In the genomic region with DNA sequence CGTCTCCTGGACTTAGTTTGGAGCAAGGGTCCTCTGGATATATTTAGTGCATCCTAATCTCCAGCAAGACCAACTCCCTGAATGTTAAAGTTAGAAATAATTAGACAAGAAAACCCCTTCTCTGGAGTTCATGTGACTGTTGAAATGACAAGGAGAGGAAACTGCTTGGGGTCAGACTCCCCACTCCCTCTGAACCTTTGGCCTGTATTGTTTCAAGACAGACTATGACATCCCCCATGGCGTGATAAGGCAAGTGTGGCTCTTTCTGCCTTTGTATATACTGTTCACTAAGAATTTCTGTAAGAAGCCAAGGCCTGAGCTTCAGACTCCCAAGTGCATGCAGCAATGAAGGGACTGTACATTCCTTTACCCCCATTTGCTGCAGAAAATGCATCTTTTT, we compare ENCODE assay signal across 28 mouse cellular contexts. TPM values are rescaled to one million over a fixed set of nuclear protein-coding genes. Genes with fewer than 3 reads are reported as not detected.
DNase-seq lines count a peak whose midpoint lies in the region; ATAC-seq lines count a peak whose summit lies in the region.
"Had no signal": no experiment of that assay in that cellular context is flagged by ENCODE, and none has a peak within 500 bp of the region (broad histone marks: within the 10 kb centered on the region; RNA-seq: fewer than 3 reads in every experiment).

No protein-coding gene starts in this region.

- no peak overlapping the region; the same call in 1 of the 2 replicates for H3K9ac ChIP-seq in heart, embryonic 14.5 days (ENCODE audit: low read length)
- H3K9ac ChIP-seq in kidney, embryonic 16.5 days (replicated peaks; ENCODE audit: low read length) = no peak overlapping the region
- no peak overlapping the region for H3K9ac ChIP-seq in midbrain, embryonic 11.5 days (ENCODE audit: low read length)
- H3K9ac ChIP-seq in midbrain, embryonic 13.5 days (replicated peaks) = no peak overlapping the region
- H3K9ac ChIP-seq: embryonic facial prominence, embryonic 12.5 days; forebrain, embryonic 15.5 days; hindbrain, embryonic 12.5 days; intestine, embryonic 15.5 days; limb, embryonic 13.5 days; liver, embryonic 14.5 days; midbrain, embryonic 12.5 days; neural tube, embryonic 13.5 days; stomach, embryonic 15.5 days had no signal

- H3K36me3 ChIP-seq in heart, embryonic 14.5 days (ENCODE audit: control insufficient read depth, insufficient read depth, low read length) = no peaks in the 10 kb centered on the region
- H3K36me3 ChIP-seq in kidney, embryonic 16.5 days (ENCODE audit: insufficient read depth, low read length) = no peaks in the 10 kb centered on the region
- no peaks in the 10 kb centered on the region for H3K36me3 ChIP-seq in midbrain, embryonic 11.5 days (ENCODE audit: control insufficient read depth, insufficient read depth, low read length)
- H3K36me3 ChIP-seq in midbrain, embryonic 13.5 days = no peaks in the 10 kb centered on the region
- H3K36me3 ChIP-seq: embryonic facial prominence, embryonic 12.5 days; forebrain, embryonic 10.5 days; forebrain, embryonic 15.5 days; hindbrain, embryonic 12.5 days; intestine, embryonic 15.5 days; limb, embryonic 13.5 days; midbrain, embryonic 12.5 days; neural tube, embryonic 13.5 days; stomach, embryonic 15.5 days had no signal

- no peak for DNase-seq in heart, adult 8-10 months (ENCODE audit: low spot score)
- DNase-seq in kidney, postnatal 10 days = no peak
- peak; percentile 45 for DNase-seq in midbrain, embryonic 11.5 days (ENCODE audit: low spot score, missing footprints)
- DNase-seq: adrenal gland, postnatal 25 days; B cell, adult 2 months; cerebellum, adult 11-12 months; cerebellum, adult 9-11 months; embryo, embryonic 11 days; gastrocnemius, postnatal 25 days; kidney, adult 8-10 months; lung, postnatal 36 days; right cerebral cortex, postnatal 14 days had no signal

- H3K4me3 ChIP-seq in heart, embryonic 14.5 days (ENCODE audit: control insufficient read depth in 1 of 2, insufficient read depth in 1 of 2, low read depth in 1 of 2, low read length in 2 of 2) = no peak overlapping the region
- no peak overlapping the region for H3K4me3 ChIP-seq in kidney, embryonic 16.5 days (ENCODE audit: low read length)
- no peak overlapping the region for H3K4me3 ChIP-seq in midbrain, embryonic 11.5 days (ENCODE audit: low read depth, low read length)
- H3K4me3 ChIP-seq in midbrain, embryonic 13.5 days (replicated peaks) = no peak overlapping the region
- H3K4me3 ChIP-seq: embryonic facial prominence, embryonic 12.5 days; forebrain, embryonic 10.5 days; forebrain, embryonic 15.5 days; hindbrain, embryonic 12.5 days; intestine, embryonic 15.5 days; limb, embryonic 13.5 days; midbrain, embryonic 12.5 days; neural tube, embryonic 13.5 days; stomach, embryonic 15.5 days had no signal

- ATAC-seq in heart, embryonic 14.5 days (ENCODE audit: insufficient number of reproducible peaks, insufficient read depth, low FRiP score, low read depth) = no peak
- ATAC-seq in kidney, embryonic 16.5 days (ENCODE audit: low FRiP score, low TSS enrichment) = no peak; the same call in 1 of the 2 replicates
- no peak for ATAC-seq in midbrain, embryonic 11.5 days (ENCODE audit: low FRiP score)
- no peak for ATAC-seq in midbrain, embryonic 13.5 days
- ATAC-seq: forebrain, embryonic 15.5 days; hindbrain, postnatal 0 days; intestine, embryonic 15.5 days had no signal

- peaks cover 18 to 35% of the 10 kb centered on the region in 2 experiments for H3K4me1 ChIP-seq in heart, embryonic 14.5 days (ENCODE audit: control insufficient read depth in 2 of 2, insufficient read depth in 2 of 2, low read length in 2 of 2)
- peaks cover 11% of the 10 kb centered on the region for H3K4me1 ChIP-seq in kidney, embryonic 16.5 days (ENCODE audit: insufficient read depth, low read length)
- no peaks in the 10 kb centered on the region for H3K4me1 ChIP-seq in midbrain, embryonic 11.5 days (ENCODE audit: control insufficient read depth, insufficient read depth, low read length)
- peaks cover 4% of the 10 kb centered on the region for H3K4me1 ChIP-seq in midbrain, embryonic 13.5 days (replicated peaks)
- H3K4me1 ChIP-seq: forebrain, embryonic 15.5 days; limb, embryonic 13.5 days; stomach, embryonic 15.5 days had no signal

- H3K27me3 ChIP-seq in heart, embryonic 14.5 days (ENCODE audit: control insufficient read depth, insufficient read depth, low read length) = no peaks in the 10 kb centered on the region
- H3K27me3 ChIP-seq in kidney, embryonic 16.5 days (ENCODE audit: insufficient read depth, low read length) = no peaks in the 10 kb centered on the region
- no peaks in the 10 kb centered on the region for H3K27me3 ChIP-seq in midbrain, embryonic 11.5 days (ENCODE audit: control insufficient read depth, insufficient read depth, low read length)
- no peaks in the 10 kb centered on the region for H3K27me3 ChIP-seq in midbrain, embryonic 13.5 days
- H3K27me3 ChIP-seq: embryonic facial prominence, embryonic 12.5 days; forebrain, embryonic 15.5 days; hindbrain, embryonic 12.5 days; intestine, embryonic 15.5 days; limb, embryonic 13.5 days; midbrain, embryonic 12.5 days; neural tube, embryonic 13.5 days; stomach, embryonic 15.5 days had no signal

- peak overlapping the region; percentile 84 to 91 for H3K27ac ChIP-seq in heart, embryonic 14.5 days (replicated peaks in 1 of 2; ENCODE audit: control insufficient read depth in 1 of 2, insufficient read depth in 1 of 2, low read depth in 2 of 2, low read length in 2 of 2)
- 0 out of 2 replicates have a peak overlapping the region, but pooled peaks have one; percentile 34 for H3K27ac ChIP-seq in kidney, embryonic 16.5 days (ENCODE audit: low read length)
- H3K27ac ChIP-seq in midbrain, embryonic 11.5 days (ENCODE audit: low read depth, low read length) = no peak overlapping the region
- no peak overlapping the region for H3K27ac ChIP-seq in midbrain, embryonic 13.5 days
- H3K27ac ChIP-seq: embryonic facial prominence, embryonic 12.5 days; forebrain, embryonic 10.5 days; forebrain, embryonic 15.5 days; hindbrain, embryonic 12.5 days; hindbrain, postnatal 0 days; intestine, embryonic 15.5 days; limb, embryonic 13.5 days; liver, embryonic 14.5 days; midbrain, embryonic 12.5 days; neural tube, embryonic 13.5 days; stomach, embryonic 15.5 days had no signal

- no peaks in the 10 kb centered on the region for H3K9me3 ChIP-seq in heart, embryonic 14.5 days (ENCODE audit: control insufficient read depth, low read length)
- no peaks in the 10 kb centered on the region for H3K9me3 ChIP-seq in kidney, embryonic 16.5 days (ENCODE audit: low read length)
- no peaks in the 10 kb centered on the region for H3K9me3 ChIP-seq in midbrain, embryonic 11.5 days (ENCODE audit: control insufficient read depth, low read length)
- H3K9me3 ChIP-seq in midbrain, embryonic 13.5 days = no peaks in the 10 kb centered on the region
- H3K9me3 ChIP-seq: embryonic facial prominence, embryonic 12.5 days; forebrain, embryonic 10.5 days; forebrain, embryonic 15.5 days; hindbrain, embryonic 12.5 days; intestine, embryonic 15.5 days; limb, embryonic 13.5 days; midbrain, embryonic 12.5 days; stomach, embryonic 15.5 days had no signal

- WGBS in heart, embryonic 14.5 days = 3% methylated on average over 2 of the region's 2 CpGs
- WGBS in kidney, embryonic 16.5 days = 54% methylated on average over 2 of the region's 2 CpGs
- 80% methylated on average over 2 of the region's 2 CpGs for WGBS in midbrain, embryonic 11.5 days
- 59% methylated on average over 2 of the region's 2 CpGs for WGBS in midbrain, embryonic 13.5 days

- peak overlapping the region; percentile 56 for H3K4me2 ChIP-seq in heart, embryonic 14.5 days (ENCODE audit: low read length)
- no peak overlapping the region for H3K4me2 ChIP-seq in kidney, embryonic 16.5 days (replicated peaks; ENCODE audit: low read depth, low read length)
- no peak overlapping the region for H3K4me2 ChIP-seq in midbrain, embryonic 11.5 days
- no peak overlapping the region for H3K4me2 ChIP-seq in midbrain, embryonic 13.5 days (replicated peaks)
- H3K4me2 ChIP-seq: embryonic facial prominence, embryonic 12.5 days; forebrain, embryonic 15.5 days; hindbrain, embryonic 12.5 days; intestine, embryonic 15.5 days; limb, embryonic 13.5 days; midbrain, embryonic 12.5 days; neural tube, embryonic 13.5 days; stomach, embryonic 15.5 days had no signal

RNA-seq across cellular contexts. Expression of gene Aldh8a1, which starts 23.4 kb away (rescaled TPM):
- not detected in 2 replicates for polyA plus RNA-seq in heart, embryonic 14.5 days (2014; fragmentation: Nextera tagmentation; extraction: Ambion mirVana)
- total RNA-seq in heart, adult 8-10 months (2022) = not detected
- polyA plus RNA-seq in kidney, embryonic 16.5 days (2015; fragmentation: Nextera tagmentation; extraction: Ambion mirVana) = 4.5 and 5.1 TPM in 2 replicates
- polyA plus RNA-seq in midbrain, embryonic 11.5 days (2014; fragmentation: Nextera tagmentation; extraction: Ambion mirVana) = 0.07 TPM in 1 of 2 replicates, not detected in the other
- polyA plus RNA-seq in midbrain, embryonic 13.5 days (2015; fragmentation: Nextera tagmentation; extraction: Ambion mirVana) = 0.17 TPM in 2 replicates
- total RNA-seq: gastrocnemius, adult 18-20 months; gastrocnemius, postnatal 25 days; heart, adult 18-20 months; hindbrain, postnatal 0 days had no signal
- polyA plus RNA-seq: forebrain, embryonic 10.5 days; forebrain, embryonic 15.5 days; hindbrain, postnatal 0 days; neural tube, embryonic 13.5 days had no signal

Comparison
In these comparisons a context has a peak if more than half of its experiments do, and no peak if none do; other contexts are left out.
1. H3K27ac ChIP-seq: peak in heart, embryonic 14.5 days (2 of 2) and kidney, embryonic 16.5 days (single experiment); none in midbrain, embryonic 11.5 days (single experiment) and midbrain, embryonic 13.5 days (single experiment).